Mouse (Mus musculus) retina, postnatal 1 day (tissue): ENCODE results near the gene E130114P18Rik.
A peak's percentile ranks its signal among the peaks of the same experiment; 100 is the strongest.

Source experiments
- DNase-seq: peaks from one replicate; pipeline ENCODE4 v3.0.0-alpha.2; 2012

Gene E130114P18Rik

GRCm38 (mm10) chr4:97777706-97778176 lies at the start of gene E130114P18Rik:
Gene E130114P18Rik (minus strand): TSS chr4:97778078.
- DNase-seq, result peak; percentile 83

- DNase-seq, result peak; percentile 63
Measured at GRCm38 (mm10) chr4:97827115-97827514, 49.2 kb upstream of the E130114P18Rik start.

DNA sequence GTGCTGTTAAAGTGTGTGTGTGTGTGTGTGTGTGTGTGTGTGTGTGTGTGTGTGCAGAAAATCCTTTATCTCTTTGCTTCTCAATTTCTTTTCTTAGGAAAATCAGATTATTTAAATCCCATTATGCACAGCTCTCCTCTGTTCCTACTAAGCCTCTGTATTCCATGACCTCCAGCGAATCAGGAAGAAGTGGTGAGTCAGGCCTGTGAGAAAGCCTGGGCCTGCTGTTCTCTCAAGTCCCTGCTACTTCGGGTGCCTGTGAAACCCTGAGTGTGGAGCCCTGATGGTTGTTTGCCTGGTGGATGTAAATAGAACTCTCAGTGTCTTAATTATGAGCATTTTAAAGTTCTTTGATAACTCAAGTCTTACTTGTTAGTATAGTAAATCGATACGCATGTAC lies 48.0 kb upstream of the E130114P18Rik start:
- DNase-seq, result peak; percentile 80

DNA sequence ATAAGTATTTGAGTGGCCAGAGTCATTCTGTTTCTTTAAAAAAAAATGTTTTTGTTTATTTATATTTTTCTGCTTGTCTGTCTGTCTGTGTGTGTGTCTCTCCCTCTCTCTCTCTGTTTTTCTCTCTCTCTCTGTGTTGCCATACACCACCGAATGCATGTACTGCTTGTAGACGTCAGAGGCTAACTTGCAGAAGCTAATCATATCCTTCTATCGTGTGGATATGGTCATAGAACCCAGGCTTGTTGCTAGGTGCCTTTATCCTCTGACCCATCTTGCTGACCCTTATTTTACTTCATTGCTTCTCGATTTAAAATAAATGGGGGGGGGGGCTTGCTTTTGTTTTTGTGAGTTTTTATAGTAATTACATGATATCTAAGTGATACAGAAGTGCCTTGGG lies 47.6 kb upstream of the E130114P18Rik start:
- DNase-seq, result no peak

- DNase-seq, result no peak
Measured at GRCm38 (mm10) chr4:97824451-97824850, 46.6 kb upstream of the E130114P18Rik start.

DNA sequence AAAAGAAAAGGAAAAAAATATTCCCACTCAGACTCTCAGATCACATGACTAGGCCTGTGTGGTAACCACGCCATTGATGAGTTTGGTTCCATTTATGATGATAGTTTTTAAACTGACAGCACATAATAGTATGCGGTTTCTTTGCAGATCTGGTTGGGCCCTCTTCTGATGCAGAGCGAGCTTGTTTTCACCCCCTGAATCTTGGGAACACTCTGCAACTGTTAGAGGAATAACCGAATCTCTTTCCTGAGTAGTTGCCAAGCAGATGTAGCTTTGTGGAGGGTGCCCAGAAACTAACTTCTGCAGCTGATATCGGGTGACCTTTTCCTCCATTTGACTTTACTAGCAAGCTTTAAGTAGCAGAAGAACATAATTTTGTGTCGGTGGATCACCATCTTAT lies 45.6 kb upstream of the E130114P18Rik start:
- no peak for DNase-seq

GRCm38 (mm10) chr4:97821556-97822251 lies 43.8 kb upstream of the E130114P18Rik start:
- DNase-seq, result no peak

DNA sequence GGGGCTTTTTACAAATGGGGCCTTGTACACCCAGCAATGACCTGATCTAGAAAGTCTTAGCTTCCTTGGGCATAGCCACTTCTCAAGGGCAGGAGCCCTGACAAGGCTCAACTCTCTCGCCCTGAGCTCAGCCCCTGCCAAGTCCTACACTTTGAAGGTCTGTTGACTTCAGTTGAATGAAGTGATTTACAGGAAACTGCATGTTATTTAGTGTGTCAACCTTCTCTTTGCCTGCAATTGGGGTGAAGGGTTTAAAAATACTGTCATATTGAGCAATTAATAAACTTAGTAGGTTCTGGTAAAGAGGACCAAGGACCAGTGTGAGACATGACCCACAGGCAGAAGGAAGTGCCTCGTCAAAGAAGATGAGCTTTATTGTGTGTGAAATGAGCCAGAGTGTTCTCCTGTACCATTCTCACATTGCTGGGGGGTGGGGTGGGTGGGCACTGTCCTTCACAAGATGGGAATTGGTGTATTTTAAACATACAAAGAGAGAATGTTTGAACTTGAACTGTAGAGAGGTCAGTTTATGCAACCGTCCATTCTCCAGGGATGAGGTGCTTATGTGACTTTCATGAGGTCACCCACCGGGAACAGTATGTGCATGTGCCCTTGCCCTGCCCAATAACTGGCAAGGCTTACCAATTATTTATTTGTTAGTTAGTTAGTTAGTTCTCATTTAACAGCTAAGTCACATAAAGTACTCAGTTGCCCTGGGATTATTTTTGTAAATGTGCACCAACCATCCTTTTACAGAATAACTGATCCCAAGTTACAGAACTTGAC lies 42.8 kb upstream of the E130114P18Rik start:
- DNase-seq, result no peak

DNA sequence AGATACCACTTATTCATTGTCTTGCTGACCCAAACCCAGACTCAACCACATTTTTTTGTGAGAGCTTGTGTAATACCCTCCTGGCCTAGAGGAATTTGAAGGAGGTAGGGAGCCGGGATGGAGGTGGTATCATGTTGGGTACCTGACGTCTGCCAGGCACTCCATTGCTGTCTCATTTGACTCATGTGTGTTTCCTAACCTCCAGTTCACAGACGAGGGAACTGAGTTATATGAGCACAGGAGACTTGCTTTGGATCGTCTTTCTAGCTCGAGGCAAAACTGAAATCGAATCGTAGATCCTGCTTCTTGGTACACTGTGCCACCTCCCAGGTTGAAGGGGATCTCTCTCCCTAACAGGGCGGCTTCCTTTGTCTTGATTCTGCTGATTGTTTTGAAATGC lies 41.2 kb upstream of the E130114P18Rik start:
- DNase-seq, result no peak

- no peak for DNase-seq
Measured at GRCm38 (mm10) chr4:97818498-97818897, 40.6 kb upstream of the E130114P18Rik start.

- no peak for DNase-seq
Measured at GRCm38 (mm10) chr4:97817741-97818140, 39.9 kb upstream of the E130114P18Rik start.

DNA sequence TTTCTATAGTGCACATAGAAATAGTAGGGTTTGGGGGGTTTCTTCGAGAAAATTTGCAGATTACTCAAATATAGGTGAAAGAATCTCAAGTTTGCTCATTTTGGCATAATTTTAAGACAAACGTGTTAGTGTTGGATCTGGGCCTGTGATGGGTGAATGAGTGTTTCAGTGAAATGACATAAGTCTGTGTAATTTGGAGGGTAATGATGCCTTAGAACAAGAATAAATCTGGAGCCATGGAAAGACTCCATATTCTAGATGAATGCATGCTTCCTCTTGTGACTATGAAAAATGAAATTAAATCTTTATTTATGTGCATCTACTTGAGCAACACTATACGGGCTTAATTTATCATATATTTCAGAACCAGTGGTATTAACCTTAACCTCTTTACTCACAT lies 38.9 kb upstream of the E130114P18Rik start:
- no peak for DNase-seq

DNA sequence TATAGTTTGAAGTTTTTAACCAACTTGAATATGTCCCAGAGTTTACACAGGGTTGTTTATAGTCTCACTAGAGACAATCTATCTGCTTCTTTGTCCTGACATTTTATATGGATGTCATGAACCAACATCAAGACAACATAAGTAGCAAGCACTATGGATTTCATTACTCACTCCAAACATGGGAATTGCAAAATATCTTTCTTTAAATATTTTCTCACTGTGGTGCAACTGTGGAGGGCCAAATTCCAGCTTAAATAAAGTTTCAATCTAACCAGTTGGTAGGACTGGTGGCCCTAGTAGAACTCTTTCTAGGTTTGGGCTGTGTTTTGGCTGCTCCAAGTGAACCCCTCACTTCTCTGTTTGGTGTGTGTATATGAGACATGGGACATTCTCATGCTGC lies 38.1 kb upstream of the E130114P18Rik start:
- DNase-seq, result no peak

- DNase-seq, result no peak
Measured at GRCm38 (mm10) chr4:97814515-97814914, 36.6 kb upstream of the E130114P18Rik start.

DNA sequence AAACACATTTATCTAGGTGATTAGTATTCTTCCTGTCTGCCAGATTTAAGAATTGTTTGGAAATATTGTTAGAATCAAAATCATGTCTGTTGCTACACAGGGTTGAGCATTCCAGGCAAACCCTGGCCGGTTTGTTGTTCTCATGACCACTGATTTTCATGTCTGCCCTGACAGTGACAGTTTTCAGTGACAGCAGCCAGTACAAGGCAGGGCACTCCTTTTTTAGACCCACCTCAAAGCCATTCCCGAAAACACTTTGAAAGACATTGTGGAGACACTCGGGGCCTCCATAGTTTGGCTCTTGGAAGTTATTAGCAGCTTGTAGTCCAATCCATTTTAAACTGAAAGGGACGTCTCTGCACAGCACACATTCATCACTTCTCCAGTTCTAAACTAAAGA lies 36.1 kb upstream of the E130114P18Rik start:
- no peak for DNase-seq

DNA sequence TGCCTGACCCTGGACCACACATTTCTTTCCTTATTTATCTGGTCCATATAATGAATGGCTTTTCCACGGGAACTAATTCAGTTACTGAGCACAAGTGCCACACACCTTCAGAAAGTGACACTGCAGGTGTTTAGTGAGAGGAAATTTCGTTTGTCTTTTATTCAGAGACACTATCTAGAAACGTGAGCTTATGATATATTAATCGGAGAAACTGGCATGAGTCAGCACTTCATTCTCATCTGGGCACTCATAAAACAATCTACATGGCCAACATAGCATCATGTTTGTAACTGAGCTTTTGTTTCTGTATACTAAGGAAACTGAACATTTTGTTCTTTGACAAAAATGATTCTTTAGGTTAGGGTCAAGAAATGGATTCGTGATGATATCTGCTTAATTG lies 35.2 kb upstream of the E130114P18Rik start:
- no peak for DNase-seq

- peak; percentile 22 for DNase-seq
Measured at GRCm38 (mm10) chr4:97810348-97810939, 32.6 kb upstream of the E130114P18Rik start.

DNA sequence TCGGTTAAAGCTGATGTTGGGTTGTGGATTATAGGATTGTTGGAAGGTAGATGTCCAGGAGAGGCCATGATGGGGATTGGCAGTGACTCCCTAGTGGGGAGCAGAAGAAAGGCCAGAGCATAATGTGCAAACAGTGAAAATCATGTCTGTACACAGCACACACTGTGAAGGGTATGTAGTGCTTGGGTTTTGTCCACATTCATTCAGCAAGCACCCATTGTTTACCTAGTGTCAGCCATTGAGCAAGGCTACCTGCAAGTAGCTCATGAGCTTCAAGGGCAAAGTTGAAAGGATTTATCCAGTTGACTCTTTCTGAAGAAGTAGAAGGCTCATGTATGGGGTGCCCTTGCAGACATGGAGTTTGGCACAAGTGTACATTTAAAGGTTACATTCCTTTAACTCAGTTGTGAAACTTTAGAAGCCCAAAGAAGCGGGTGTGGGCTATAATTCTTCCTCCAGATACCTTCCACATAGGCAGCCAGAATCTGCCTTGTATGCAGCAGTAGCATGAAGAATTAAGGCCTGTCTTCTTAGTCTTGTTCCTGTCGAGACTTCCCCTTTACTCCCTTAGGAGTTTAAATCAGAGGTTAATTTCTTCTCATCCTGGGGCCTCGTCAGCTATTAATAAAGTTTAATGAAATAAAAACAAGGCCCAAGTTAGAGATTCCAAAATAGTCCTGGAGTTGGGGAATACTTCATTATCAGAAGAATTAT lies 31.9 kb upstream of the E130114P18Rik start:
- no peak for DNase-seq

DNA sequence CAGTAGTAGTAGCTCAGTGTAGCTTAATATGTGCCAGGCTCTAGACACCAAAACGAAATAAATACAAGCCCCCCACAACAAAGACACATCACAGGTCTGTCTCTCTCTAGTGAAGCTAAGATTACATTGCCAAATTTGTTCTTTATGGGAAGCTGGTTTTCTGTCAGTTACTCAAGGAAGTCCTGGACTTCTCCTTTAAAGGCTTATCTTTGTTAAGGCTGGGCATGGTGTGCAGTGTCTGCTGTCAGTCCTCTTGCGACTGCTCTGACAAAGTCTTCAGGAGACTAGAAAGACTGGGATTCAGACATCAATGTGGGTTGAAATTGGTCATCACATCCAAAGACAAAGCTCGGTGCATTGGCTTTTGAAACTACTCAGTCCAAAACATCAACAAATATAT lies 31.0 kb upstream of the E130114P18Rik start:
- no peak for DNase-seq

- no peak for DNase-seq
Measured at GRCm38 (mm10) chr4:97806924-97807323, 29.0 kb upstream of the E130114P18Rik start.

- no peak for DNase-seq
Measured at GRCm38 (mm10) chr4:97805896-97806808, 28.3 kb upstream of the E130114P18Rik start.

- no peak for DNase-seq
Measured at GRCm38 (mm10) chr4:97805255-97805654, 27.4 kb upstream of the E130114P18Rik start.
